Mouse (Mus musculus): ENCODE measurements around the gene Bmpr2.
"Not testable (repeated sequence)": the region's sequence is repeated elsewhere in the genome, so short reads cannot be mapped to it uniquely, and the experiment has no call there.

The Bmpr2 gene

DNA sequence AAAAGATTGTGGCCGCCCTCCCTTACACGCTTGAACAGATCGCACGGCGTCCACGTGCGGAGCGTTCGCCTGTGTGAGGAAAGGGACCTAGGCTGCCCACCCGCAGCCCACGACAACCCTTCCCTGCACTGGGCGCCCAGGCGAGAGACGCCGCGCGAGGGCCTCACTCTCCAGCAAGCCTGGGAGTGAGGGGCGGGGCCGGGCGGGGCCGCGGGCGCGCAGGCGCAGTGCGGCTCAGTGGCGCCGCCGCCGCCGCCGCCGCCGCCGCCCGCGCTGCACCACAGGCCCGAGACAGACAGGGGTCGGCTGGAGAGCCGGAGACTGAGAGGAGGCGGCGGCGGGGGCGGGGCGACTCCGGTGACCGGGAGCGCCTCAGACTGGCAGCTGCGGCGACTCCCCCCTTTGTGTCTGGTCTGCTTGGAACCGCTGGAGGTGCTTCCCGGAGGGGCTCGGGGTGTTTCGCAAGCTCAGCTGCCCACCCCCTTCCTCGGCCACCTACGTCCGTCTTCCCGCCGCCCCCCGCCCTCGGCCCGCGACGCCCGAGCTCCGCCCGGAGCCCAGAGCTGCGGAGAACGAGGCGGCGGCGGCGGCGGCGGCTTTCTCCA, at the start of gene Bmpr2:
Gene Bmpr2 (plus strand): TSS at position 237 of the 605 bp plus-strand sequence.
- peak; percentile 88 for DNase-seq

DNA sequence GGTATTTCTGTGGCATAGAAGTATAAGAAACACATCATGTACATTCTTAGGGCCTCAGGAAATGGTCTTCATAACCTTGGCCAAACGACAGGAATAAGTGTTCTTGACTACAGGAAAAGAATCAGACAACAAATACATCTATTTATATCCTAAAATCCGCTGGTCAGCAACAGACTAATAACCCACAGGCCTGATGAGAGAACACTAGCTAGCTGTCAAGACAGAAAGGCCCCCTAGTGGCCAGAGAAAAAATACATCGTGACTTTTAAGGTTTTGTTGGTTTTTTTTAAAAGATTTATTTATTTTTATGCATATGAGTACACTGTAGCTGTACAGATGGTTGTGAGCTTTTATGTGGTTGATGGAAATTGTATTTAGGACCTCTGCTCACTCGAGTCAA, 43.3 kb upstream of the Bmpr2 start:
- DNase-seq = peak; percentile 16

DNA sequence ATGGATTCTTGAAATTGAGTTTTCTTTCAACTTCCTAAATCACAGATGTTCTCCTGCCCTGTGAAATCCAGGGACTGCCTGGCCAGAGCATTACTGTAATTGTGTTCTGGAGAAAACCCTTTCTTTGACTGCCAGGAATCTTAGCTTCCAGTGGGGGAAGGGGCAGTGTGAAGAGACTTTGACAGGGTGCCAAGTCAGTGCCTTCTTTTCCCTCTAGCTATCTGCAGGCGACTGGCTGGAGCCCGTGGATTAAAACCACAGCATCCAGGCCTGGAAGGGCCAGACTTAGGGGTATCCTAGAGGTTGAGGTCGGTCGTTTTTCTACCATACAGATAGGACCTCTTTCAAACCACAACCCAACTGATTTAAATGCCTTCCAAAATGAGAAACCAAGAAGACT, 37.5 kb upstream of the Bmpr2 start:
- DNase-seq = no peak

DNA sequence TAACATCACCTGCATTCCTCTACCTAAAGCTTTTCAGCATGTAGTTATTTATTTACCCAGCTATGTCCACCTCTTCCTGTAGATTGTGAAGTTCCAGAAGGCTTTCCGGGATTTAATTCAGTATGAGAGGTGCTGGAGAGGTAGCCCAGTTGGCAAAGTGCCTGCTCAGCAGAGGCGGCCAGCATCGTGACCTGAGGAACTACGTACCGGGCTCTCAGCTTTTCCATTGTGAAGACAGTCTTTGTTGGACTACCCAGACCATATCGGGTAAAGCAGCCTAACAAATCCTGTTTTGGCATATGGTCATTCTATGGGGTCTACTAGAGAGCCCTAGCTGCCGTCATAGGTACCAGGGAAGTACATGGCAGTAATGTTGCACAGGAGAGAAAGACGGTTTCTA, 33.1 kb upstream of the Bmpr2 start:
- no peak for DNase-seq

DNA sequence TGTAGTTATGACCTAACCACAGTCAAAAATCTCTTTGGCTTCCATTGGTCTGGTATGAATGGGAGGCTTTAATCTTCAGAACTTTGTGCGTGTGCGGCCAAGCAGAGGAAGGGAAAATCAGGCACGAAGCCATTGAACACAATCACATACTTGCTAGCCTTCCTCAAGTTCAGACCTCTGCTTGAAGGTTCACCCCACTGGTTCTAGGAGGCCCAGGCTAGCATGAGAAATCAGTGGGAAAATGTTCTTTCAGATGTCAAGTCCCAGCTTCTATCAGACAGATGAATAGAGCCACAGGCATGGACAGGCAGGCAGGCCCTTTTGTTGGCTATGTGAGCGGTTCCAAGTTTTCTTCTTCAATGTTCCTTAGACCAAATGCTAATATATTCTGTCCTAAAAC, 32.5 kb upstream of the Bmpr2 start:
- DNase-seq = no peak

DNA sequence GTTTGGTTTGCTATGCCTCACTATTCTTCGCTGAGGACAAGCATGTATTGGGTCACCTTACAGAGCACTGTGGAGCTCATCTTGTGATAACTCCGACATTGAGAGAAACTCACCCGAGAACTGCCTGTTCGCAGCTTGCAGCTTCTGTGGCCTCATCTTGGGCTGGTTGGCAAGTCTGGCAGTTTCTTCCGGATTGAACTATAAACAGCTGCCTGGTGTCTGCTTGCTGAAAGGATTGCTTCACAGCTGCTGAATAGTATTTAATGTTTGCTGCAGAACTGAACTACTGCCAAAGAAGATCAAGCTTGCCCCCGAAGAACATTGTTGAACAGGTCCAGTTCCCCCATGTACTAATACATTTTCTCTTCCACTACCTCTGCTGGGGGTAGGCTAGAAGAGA, 29.1 kb upstream of the Bmpr2 start:
- no peak for DNase-seq

DNA sequence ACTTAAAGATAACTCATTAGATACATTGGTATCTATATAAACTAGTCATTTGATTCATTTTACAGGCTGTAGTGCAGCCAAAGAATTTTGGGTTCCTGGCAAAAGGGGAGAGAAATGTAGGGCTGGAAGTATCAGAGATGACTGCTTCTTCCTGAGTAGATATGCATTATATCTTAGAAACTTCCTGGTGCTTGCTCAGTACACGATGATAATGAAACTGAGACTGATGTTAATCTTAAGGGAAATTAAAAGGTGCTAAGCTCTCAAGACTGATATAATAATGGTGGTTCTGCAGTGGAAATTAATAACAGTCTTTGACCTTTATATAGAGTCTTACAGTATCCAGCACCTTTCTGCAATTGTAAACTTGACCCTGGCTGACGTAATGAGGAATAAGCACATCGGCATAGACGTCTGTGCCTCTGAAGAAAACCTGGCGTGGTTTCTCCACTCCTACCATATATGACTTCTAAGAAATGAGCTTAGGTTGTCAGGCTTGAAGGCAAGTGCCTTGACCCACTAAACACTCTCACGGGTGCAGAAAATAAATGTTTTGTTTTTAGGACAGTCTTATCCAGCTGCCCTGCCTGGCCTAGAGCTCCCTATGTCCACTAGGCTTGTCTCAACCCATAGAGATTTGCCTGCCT, 24.3 kb upstream of the Bmpr2 start:
- DNase-seq = no peak

DNA sequence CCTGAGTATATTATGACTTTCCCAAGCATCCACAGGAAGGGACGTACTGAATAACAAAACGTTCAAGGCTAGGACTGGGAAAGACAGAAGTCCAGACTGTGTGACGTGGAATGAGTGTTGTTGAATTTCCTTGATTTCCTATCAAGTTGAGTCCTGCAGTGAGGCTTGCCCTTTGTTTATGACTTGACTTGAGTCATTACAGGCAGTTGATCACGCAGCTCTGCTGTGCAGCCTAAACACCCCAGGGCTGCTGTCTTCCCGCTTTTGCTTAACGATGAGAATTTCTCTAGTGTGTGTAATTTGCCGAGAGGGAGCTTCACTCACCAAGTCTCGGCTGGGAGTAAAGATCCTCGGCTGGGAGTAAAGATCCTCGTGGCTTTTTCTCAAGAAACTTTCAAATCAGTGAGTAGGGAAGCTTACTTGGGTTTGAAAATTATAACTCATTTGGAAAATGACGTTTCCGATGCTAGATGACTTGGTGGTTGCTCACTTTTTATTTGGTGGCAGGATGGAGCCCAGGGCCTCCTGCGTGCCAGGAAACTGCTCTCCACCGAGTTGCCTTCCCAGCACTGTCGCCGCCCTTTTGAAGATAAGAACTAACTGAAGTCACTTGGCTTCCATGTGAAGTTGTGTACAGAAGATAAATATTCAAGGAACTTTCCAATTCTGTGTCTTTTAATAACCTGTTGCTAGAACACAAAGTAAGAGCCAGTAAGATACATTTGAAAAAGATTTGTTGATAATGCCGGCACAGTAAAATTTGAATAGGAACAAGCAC, 23.4 kb upstream of the Bmpr2 start:
- no peak for DNase-seq

DNA sequence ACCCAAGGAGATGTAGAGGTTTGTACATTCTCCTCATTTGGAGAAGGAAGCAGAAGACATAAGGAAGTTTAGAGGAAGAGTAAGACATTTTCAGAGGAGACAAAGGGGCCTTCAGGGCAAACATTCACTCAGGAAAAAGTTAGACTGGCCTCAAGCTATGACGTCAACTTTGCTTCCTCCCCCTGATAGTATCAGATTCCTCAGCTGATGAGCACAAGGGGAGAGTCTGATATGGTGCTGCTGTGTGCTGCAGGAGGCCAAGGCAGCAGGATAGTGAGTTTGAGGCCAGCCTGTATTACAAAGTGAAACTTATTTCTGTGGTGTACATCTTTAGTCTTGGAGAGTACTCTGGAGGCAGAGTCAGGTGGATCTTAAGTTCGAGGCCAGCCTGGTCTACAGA, 14.2 kb upstream of the Bmpr2 start:
- no peak for DNase-seq

DNA sequence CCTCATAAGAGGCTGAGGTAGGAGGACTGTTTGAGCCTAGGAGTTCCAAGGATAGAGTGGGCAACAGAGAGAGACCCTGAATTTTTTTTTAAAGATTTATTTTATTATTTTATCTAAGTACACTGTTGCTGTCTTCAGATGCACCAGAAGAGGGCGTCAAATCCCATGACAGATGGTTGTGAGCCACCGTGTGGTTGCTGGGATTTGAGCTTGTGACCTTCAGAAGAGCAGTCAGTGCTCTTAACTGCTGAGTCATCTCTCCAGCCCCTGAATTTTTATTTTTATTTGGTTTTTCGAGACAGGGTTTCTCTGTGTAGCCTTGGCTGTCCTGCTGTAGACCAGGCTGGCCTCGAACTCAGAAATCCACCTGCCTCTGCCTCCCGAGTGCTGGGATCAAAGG, 13.5 kb upstream of the Bmpr2 start:
- not testable (repeated sequence) for DNase-seq

DNA sequence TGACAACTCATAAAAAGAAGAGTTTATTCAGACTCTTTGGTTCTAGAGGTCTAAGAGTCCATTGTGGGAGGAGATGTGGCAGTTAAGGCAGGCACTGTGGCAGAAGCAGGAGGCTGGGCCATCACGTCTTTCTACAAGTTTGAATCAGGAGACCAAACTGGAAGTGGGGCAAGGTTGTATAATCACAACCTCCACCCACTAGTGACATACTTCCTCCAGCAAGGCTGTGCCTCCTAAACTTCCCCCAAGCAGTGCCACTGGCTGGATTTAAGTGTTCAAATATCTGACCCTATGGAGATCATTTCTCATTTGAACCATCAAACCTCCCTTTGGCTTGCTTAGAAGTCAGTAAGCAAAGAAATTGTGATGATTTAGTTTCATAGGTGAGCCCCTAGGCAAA, 7.9 kb upstream of the Bmpr2 start:
- DNase-seq = no peak

DNA sequence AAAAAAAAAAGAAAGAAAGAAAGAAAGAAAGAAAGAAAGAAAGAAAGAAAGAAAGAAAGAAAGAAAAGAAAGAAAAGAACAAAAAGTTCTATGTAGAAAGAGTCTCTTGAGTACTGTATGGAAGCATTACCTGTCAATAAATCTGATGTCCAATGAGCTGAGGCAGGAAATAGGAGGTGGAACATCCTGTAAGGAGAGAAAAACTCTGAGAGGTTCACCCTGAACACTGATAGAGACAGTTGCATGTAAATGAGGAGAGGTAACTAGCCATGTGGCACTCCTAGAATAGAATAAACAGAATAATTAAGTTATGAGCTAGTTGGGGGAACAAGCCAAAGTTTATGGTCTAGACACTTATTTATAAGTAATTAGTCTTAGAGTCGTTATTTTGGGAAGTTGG, 4.9 kb upstream of the Bmpr2 start:
- DNase-seq = no peak

DNA sequence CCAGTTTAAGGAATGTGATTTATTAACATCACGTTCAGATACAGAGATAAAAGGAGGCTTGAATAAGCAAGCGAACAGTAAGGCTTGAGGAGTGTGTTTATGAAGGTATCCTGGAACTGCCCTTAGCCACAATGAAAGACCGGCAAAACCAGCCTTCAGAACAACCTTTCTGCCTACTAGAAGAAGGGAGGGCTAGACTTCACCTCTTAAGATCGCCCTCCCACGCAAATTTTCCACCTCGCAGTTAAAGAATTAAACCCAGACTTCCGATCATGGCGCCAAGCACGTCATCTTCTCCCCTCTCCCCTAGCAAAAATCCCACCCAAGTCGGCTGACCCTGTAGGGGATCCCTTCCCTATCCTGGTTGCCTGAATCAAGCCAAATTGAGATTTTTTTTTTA, 992 bp upstream of the Bmpr2 start:
- peak; percentile 34 for DNase-seq

DNA sequence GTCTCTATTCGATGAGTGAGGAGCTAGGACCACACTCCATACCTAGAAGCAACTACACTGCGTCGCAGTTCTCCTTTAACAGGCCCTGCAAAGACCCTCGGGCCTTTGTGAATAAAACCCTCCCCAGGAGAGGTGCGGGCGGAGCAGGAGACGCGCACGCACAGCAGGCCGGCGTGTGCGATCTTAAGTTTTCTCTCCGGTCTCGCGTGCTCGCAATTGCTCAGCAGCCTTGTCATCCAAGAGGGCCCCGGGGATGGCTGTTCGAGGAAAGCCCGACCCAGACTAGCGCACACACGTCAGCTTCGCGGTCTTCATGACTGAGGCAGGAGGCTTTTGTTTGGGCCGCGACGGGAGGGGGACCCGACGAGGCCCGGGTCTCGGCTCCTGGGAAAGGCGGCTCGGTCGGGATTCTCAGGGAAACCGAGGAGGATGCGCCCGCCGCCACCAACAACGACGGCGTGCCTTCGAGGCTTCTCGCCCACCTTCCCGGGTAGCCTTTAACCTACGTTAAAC, 493 bp upstream of the Bmpr2 start:
- peak; percentile 61 for DNase-seq

DNA sequence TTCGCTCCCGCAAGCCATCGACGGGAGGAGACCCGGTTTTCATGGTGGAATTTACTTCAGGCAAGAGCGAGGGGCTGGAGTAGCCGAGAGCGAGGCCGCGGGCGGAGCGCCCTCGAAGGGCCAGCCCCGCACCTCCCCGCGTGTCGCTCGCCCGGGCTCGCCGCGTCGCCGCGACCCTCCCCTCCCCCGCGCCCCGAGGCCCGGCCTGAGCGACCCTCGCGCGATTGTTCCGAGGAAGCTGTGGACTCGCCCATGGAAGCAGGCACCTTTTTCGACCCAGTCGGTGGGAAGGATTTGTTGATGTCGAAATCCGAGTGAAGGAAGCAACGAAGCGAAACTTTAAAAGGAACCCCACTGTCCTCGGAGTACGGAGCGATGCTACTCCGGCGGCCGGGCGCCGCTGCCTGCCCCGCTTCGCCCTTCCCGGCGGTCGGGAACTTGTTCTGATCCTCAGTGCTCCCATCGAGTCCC, 616 bp downstream of the Bmpr2 start:
- peak; percentile 44 for DNase-seq

DNA sequence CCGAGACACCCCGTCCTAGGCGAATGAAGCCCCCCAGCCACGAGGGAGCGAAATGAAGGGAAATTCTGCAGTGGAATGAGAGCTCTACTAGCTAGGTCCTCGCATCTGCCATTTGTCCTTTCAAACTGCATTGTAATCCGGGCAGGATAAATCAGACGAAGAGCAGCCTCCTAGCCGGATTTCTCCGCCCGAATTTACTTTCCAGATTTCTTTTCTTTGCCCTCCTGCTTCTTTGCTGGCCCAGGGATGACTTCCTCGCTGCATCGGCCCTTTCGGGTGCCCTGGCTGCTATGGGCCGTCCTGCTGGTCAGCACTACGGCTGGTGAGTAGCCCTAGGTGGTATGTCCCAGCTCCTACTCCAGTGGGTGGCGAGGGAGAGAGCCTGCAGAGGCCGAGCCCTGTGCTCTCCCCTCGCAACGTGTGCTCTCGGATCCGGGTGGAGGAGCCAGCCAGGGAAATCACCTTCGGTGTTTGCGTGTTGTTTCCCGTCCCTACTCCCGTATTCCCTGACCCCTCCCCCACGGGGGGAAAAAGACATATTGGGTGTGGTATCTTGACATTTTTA, 1.3 kb downstream of the Bmpr2 start:
- peak; percentile 24 for DNase-seq

DNA sequence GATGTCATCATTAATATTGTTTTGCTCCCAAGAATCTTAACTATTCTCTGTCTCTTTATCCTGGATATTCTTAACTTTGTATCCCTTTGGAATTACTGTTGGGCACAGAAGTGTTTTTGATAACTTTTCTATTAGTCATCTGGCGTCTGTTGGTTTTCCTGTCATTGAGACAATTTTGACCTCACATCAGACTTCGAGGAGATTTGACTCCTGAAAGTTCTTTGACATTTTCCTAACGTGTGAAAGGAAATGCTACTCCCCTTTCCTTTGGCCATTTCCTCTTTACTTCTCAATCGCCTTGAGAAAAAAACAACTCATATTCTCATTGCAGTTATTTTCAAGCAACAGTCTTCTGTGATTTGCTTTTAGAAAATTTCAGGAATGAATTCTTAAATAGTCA, 2.1 kb downstream of the Bmpr2 start:
- no peak for DNase-seq

DNA sequence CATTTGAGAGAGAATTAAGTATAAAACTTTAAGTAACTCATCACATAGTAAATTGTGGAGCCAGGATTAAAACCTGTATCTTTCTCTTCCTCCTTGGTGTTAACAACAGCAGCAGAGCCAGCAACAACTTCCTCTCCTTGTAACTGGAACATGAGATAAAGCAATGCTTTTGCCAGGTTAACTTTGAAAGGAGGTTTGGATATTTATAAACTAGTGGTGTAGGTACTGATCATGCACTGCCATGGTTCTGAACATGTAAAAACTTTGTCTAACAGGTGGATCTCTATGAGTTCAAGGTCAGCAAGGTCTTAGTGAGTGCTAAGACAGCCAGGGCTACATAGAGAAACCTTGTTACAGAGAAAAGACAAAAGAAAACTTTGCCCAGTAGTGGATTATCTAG, 3.4 kb downstream of the Bmpr2 start:
- no peak for DNase-seq

DNA sequence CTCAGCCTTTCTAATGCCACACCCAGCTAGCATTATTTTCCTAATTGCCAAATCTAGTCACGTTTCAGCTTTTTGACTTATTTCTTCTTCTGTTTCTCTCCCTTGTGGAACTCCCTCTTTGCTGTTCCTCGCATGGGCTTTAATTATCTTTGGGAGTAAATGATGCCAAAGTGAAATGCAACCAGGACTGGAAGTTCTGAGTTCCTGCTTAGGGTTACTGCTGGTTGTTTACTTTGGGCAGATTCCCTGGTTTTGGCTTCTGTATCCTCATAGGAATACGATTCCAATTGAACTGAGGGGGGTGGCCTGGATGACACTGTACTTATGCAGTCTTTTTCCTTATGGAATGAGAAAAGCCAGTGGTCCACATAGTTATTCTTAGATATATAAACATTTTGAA, 8.7 kb downstream of the Bmpr2 start:
- no peak for DNase-seq

DNA sequence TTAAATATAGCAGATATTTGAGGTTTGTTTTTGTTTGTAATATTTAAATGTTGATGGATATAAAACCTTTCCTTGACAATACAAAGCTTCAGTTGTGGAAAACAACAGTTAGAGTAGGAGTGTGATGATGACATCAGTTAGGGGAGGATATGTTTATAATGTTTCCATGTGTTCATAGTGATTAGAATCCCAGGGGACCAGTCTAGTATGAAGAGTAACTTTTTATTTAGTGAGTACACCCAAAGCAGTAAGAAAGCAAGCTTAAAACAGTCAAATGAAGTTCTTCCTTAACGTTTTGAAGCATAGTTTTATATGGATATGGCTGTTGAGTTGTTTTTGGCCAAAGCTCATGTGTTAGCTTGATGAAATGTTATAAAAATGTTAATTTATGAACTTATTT, 17.9 kb downstream of the Bmpr2 start:
- DNase-seq = no peak

DNA sequence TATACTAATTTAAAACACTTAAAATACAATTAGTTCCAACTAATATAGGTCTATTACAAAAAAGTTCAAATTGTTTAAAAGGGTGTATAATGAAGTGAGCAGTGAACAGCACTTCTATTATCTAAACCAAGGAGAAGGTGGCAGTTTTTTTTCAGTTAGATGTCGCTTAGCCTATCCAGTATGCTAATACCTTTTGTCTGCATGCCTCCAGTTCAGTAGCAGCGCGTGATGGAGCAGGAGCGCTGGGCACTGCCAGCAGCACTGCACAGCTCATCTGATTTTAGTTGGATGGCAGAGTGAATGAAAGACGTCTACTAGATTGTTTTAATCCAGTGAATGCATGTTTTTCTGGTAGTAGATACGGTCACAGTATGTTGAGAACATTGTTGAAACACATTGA, 25.8 kb downstream of the Bmpr2 start:
- no peak for DNase-seq

DNA sequence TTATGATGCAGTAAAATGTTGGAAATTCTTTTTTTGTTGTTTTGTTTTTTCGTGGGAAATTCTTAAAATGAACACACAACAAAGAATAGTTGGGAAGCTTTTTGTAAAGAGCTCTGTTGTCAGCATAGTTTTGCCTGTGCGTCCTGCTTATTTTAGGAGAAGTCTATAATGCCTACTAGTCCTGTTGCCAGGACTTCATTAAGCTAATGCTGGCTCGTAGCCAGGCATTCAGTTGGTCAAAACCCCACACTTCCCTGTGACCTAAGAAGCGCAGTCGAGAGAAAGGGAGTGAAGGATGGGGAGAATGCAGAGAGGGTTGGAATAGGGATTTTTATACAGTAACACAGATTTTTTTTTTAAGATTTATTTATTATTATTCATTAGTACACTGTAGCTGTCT, 26.5 kb downstream of the Bmpr2 start:
- no peak for DNase-seq

DNA sequence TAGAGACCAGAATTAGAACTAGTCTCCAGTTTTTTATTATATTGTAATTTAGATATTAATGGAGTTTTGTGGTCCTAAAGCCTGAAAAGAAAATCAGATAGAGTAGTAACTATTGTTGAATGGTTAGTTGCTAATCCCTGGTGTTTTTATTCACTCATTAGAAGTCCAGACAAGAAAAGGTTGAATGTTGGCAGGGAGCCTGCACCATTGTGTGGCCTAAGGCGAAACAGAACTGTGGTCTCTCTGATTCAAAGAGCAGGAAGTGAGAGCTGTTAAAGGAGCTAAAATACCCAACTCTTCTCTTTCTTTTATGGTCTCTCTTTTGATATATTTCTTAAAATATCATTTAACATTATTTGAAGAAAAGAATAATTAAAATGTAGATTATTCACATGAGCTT, 32.1 kb downstream of the Bmpr2 start:
- no peak for DNase-seq

DNA sequence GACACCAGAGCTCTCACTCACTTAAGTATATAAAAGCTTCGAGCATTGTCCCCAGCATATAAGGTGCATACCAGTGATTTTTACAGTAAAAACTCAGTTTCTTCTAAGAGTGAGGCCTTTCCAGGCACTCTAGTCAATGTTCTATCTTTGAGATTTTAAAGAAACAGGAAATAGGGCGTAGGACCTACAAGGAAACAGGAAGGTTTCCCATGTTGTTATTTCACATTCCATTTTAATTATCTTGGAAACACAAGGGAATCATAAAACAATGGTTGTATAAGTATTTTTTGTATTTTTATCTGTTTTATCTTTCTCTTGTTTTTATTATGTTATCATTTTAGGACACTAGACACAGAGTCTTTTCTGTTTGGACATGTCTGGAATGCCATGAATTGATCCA, 34.7 kb downstream of the Bmpr2 start:
- DNase-seq = no peak

Measured in thymus, postnatal 14 days (tissue).